Mouse (Mus musculus) spleen, adult 2 months (tissue): ENCODE results near the gene Tubb3.

Experiments used
- CTCF ChIP-seq: fragments of 200-500 bp; IDR thresholded peaks from 2 replicates; pipeline ENCODE4 v1.5.1; 2011; ENCODE audit warnings: mild to moderate bottlenecking, inconsistent platforms; ENCODE audit not compliant: insufficient read depth, insufficient read length, insufficient replicate concordance; ENCODE audit errors: extremely low read depth
- POLR2A ChIP-seq: fragments of 200-500 bp; IDR thresholded peaks from 2 replicates; pipeline ENCODE4 v1.6.1; 2011; ENCODE audit warnings: low read depth, low read length, inconsistent platforms

GRCm38 (mm10) chr8:123416944-123417555 is 5.8 kb downstream of the Tubb3 start:
- TF ChIP-seq CTCF (no peak), POLR2A (no peak)
